Mouse (Mus musculus): ENCODE measurements around the gene Gm17657.
A peak's percentile ranks its signal among the peaks of the same experiment; 100 is the strongest.
"Not testable (repeated sequence)": the region's sequence is repeated elsewhere in the genome, so short reads cannot be mapped to it uniquely, and the experiment has no call there.

Gm17657 gene

GRCm38 (mm10) chr17:29502005-29502668 lies 47.3 kb downstream of the Gm17657 start:
- no peak for DNase-seq (ENCODE audit: low read depth, low spot score)

- no peak for DNase-seq (ENCODE audit: low read depth, low spot score)
Measured at GRCm38 (mm10) chr17:29500802-29501469, 48.5 kb downstream of the Gm17657 start.

GRCm38 (mm10) chr17:29500243-29500740 lies 49.1 kb downstream of the Gm17657 start:
- no peak for DNase-seq (ENCODE audit: low read depth, low spot score)

- no peak for DNase-seq (ENCODE audit: low read depth, low spot score)
Measured at GRCm38 (mm10) chr17:29499511-29499910, 49.9 kb downstream of the Gm17657 start.

DNA sequence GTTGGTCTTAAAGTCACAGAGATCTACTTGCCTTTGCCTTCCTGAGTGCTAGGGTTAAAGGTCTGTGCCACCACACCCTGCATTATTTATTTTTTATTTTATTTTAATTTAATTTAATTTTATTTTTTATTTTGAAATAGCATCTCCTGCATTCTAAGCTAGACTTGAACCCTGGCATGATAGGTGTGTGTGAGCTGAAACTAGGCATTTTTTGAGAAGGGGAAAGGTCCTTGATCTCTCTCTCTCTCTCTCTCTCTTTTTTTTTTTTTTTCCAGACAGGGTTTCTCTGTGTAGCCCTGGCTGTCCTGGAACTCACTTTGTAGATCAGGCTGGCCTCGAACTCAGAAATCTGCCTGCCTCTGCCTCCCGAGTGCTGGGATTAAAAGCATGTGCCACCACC lies 50.5 kb downstream of the Gm17657 start:
- not testable (repeated sequence) for DNase-seq (ENCODE audit: low read depth, low spot score)

GRCm38 (mm10) chr17:29498028-29498427 lies 51.4 kb downstream of the Gm17657 start:
- DNase-seq (ENCODE audit: low read depth, low spot score): no peak

DNA sequence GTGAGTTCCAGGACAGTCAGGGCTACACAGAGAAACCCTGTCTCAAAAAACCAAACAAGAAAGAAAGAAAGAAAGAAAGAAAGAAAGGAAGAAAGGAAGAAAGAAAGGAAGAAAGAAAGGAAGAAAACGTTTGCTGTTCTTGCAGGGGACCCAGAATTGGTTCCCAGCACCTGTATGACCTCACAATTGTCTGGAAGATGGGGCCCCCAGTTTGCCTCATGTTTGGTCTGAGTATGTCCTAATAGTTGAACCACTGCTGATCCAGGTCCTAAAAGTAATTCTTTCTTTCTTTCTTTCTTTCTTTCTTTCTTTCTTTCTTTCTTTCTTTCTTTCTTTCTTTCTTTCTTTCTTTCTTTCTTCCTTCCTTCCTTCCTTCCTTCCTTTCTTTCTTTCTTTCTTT lies 52.0 kb downstream of the Gm17657 start:
- not testable (repeated sequence) for DNase-seq (ENCODE audit: low read depth, low spot score)

DNA sequence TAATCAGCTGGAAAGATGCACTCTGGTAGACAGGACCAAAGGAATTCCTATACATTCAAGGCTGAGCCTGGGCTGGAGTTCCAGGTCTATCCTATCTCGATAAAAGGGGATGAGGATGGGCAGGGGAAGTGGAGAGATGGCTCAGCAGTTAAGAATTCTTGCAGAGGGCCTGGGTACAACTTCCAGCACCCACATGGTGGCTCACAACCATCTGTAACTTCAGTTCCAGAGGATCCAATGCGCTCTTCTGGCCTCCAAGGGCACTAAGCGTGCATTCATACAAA lies 52.4 kb downstream of the Gm17657 start:
- DNase-seq (ENCODE audit: low read depth, low spot score): no peak

DNA sequence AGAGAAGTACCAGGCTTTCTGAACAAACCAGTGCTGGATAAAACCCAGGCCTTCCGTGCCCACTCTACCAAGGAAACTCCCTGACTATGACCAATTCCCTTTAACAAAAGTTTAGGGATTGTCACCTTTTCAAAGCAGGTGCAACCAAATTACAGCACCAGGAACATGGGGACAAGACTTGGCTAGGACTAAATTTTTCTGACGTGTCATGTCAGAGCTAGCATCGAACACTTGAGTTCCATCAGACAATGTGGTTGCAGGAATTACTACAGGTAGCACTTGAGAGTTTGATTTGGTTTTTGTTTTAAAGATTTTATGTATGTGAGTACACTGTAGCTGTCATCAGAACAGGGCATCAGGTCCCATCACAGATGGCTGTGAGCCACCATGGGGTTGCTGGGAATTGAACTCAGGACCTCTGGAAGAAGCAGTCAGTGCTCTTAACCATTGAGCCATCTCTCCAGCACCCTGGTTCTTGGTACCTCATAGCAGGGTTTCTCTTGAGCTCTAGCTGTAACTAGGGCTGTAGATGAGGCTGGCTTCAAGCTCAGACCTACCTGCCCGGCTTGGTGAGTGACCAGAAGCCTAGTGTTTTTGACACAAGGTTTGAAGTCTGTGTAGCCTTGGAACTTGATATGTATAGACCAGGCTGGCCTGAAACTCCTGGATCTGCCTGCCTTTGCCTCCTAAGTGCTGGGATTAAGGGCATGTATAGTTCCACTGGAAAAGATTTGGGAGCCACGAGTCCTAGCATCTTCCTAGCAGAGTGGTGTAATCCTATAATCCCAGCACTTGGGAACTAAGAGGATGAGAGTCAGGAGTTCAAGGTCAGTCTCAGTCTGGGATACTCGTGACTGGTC lies 53.0 kb downstream of the Gm17657 start:
- no peak for DNase-seq (ENCODE audit: low read depth, low spot score)

DNA sequence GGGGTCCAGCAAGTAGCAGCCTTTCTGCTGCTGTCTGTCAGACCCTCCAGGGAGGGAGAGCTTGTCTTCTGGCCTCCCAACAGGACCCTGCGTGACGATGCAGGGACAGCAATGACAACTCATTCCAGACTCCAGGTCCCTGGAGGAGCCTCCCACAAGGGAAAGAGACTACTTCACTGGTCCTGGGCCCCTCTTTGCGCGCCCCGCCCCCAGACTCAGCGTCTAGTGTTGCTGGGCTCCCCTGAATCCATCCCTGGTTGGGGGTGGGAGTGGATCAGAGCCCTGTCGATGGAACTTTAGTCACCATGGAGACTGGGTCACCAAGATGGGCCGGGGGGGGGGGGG lies 54.7 kb downstream of the Gm17657 start:
- no peak for DNase-seq (ENCODE audit: low read depth, low spot score)

DNA sequence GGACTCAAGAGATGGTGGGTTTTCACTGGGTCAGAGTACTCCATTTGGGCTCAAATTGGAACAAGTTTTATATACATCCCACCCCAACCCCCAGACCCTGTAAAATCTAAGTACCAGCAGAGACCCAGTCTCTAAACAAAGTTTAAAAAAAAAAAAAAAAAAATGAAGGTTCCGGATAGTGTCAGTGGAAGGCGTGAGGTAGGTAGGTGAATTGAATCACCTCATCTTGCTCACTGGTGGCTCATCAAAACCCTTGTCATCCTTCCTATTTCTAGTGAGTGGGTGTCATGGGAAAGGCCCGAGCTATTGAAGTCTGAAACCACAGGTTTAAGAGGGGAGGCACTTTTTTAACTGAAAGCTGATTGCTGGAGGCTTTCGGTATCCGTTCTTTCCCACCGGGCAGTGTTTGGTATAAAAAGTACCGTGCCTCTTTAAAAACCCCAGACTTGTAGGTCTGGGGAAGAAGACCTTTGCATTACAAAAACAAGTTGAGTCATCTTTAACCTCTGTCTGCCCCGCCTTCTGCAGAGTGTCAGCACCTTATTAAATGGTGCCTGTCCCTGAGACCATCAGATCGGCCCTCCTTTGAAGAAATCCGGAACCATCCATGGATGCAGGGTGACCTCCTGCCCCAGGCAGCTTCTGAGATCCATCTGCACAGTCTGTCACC lies 55.2 kb downstream of the Gm17657 start:
- no peak for DNase-seq (ENCODE audit: low read depth, low spot score)

DNA sequence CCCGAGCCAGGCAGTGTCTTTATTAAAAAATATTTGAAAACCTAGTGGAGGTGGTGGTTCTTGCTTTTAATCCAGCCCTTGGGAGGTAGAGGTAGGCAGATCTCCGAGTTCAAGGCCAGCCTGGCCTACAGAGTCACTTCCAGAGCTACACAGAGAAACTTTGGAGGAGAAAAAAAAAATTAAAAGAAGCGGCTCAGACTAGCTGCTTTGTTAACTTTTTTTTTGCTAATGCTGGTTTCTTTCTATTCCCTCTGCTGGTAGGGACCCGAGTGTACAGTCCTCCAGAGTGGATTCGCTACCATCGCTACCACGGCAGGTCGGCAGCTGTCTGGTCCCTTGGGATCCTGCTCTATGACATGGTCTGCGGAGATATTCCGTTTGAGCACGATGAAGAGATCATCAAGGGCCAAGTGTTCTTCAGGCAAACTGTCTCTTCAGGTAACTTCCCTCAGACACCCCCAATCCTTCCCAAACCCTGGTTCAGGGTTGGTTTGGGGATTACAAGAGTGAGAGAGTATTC lies 55.9 kb downstream of the Gm17657 start:
- no peak for DNase-seq (ENCODE audit: low read depth, low spot score)

- peak; percentile 61 for DNase-seq (ENCODE audit: low read depth, low spot score)
Measured at GRCm38 (mm10) chr17:29492269-29493191, 56.9 kb downstream of the Gm17657 start.

GRCm38 (mm10) chr17:29491591-29492268 lies 57.7 kb downstream of the Gm17657 start:
- DNase-seq (ENCODE audit: low read depth, low spot score): no peak

DNA sequence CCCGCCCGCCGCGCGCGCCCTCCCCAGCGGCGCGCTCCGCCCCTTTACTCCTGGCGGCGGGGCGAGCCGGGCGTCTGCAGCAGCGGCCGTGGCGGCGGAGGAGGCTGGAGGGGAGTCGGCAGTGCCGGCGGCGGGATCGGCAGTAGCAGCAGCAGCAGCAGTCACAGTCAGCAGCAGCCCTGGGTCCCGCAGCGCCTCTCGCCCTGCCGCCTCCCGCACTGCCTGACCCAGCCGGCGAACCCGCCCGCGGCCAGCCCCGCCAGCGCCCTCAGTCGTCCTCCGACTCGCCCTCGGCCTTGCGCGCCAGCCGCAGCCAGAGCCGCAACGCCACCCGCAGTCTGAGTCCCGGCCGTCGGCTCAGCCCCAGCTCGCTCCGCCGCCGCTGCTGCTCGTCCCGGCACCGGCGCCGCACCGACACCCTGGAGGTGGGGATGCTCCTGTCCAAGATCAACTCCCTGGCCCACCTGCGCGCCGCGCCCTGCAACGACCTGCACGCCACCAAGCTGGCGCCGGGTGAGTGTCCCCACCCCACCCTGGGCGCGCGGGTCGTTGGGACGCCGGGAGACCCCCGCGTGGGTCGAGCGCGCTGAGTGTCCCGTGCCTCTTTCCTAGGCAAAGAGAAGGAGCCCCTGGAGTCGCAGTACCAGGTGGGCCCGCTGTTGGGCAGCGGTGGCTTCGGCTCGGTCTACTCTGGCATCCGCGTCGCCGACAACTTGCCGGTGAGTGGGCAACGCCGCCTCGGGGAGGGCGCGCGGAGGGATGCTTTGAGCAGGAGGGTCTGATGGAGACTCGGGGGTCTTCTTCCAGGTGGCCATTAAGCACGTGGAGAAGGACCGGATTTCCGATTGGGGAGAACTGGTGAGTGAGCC lies 58.5 kb downstream of the Gm17657 start, which contains the start of gene Pim1:
Gene Pim1, plus strand, starts transcription at position 41 of the 869 bp plus-strand sequence.
- no peak for DNase-seq (ENCODE audit: low read depth, low spot score)

GRCm38 (mm10) chr17:29489971-29490712 lies 59.3 kb downstream of the Gm17657 start:
- peak; percentile 99 for DNase-seq (ENCODE audit: low read depth, low spot score)

DNA sequence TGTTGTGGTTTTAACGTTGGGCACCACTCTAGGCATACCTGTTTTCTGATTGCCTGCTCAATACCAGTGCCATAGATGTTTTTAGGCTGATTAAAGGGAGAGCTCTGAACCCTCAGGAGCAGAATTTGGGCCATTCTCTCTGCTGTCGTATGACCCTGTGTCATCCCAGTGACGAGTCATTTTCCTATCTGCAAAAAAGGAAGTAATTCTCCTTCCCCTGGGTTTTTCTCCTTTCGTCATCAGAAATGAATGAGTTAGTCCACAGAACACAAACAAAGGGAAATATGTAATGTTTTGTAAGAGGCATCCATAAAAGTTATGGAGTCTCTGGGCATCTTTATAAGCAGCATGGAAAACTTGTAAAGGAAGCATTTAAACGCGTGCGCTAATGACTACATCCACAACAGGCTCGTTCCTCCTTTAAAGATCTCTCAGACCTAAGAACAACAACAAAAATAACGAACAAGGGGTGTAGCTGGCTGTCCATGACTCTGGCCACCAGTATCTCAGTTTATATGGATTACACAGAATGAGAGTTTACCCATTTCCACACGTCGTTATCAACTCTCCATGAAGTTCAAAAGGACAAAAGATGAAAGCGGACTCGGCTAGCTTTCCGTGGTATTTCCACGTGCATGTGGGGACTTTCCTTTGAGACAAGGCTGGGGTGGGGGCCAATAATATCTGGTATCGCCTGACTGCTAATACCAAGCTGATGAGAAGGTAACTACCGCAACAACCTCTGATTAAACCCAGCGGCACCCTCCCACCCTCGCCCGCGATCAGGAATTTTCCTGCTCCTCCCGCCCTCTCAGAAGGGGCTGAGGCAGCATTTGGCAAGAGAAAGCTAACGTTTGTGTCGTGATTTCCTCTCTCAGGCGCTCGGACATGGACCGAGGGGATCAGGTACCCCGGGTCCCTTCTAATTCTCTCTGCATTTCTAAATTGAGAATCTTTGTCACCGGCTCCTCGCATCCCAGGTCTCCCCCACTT lies 60.2 kb downstream of the Gm17657 start:
- no peak for DNase-seq (ENCODE audit: low read depth, low spot score)

All from WW6 (cell line).